Mouse (Mus musculus): Measurements from ENCODE around the gene Lasp1.

GRCm38 (mm10) chr11:97885296-97885915, 86.6 kb downstream of the Lasp1 start:
- no peak for TF ChIP-seq POLR2A (IDR thresholded peaks at IDR 0.05; ENCODE audit: control insufficient read depth, extremely low read depth, insufficient read depth, low read length, poor library complexity)
- no peak for TF ChIP-seq CTCF (IDR thresholded peaks at IDR 0.05; ENCODE audit: borderline replicate concordance, control insufficient read depth, extremely low read depth, insufficient read depth, low read length, poor library complexity)

All from thymus, adult 2 months (tissue).